Mouse (Mus musculus) lung, postnatal 0 days (tissue): ENCODE measurements around the gene Morc2b.

ENCODE experiments used
- CTCF ChIP-seq: IDR thresholded peaks from 2 replicates; pipeline ENCODE4 v1.5.1; 2016; ENCODE audit warnings: antibody characterized with exemption, mild to moderate bottlenecking
- EP300 ChIP-seq: IDR thresholded peaks from 2 replicates; pipeline ENCODE4 v1.6.1; 2016; ENCODE audit warnings: antibody characterized with exemption, mild to moderate bottlenecking, control low read depth

DNA sequence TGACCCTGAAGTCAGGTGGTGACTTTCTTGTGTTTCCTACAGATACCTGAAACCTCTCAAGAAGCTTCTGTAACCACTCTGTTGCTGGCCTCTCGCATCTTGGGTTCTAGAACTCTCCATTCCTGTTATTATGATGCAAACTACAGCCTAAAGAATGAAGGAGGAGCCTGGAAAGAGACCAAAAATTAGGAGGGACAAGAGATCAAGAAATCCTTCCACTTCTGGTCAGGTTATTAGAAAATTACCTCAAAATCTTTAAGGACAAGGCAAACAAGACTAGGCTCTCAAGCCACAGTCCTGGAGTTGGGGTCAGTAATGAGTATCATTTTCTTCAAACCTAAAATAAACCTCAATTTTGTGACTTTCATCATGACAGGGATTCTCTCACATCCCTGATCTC is 71.5 kb downstream of the Morc2b start, which contains the start of gene 4921501E09Rik:
- no peak for TF ChIP-seq CTCF
- TF ChIP-seq EP300: no peak
